Mouse (Mus musculus) hindbrain, embryonic 11.5 days (tissue): ENCODE measurements around the gene Mzt1. TPM values are rescaled to one million over a fixed set of nuclear protein-coding genes. Genes with fewer than 3 reads are reported as not detected.

Source experiments
- ATAC-seq: fragments of 200-750 bp; cut with Nextera tagmentation; 2 replicates; pipeline ENCODE4 v1.8.0; 2017; ENCODE audit warnings: mild to moderate bottlenecking, moderate TSS enrichment, moderate library complexity; ENCODE audit not compliant: low FRiP score
- DNase-seq: peaks from one replicate; pipeline ENCODE4 v3.0.0-alpha.2; 2015; ENCODE audit warnings: low spot score
- H3K27ac ChIP-seq: fragments of 300-500 bp; sonication (generic); 2 replicates; pipeline ENCODE4 v1.5.1; 2014; ENCODE audit warnings: mild to moderate bottlenecking, low read depth, low read length
- H3K27me3 ChIP-seq: fragments of 300-500 bp; sonication (generic); 2 replicates; pipeline ENCODE4 v1.6.1; 2014; ENCODE audit warnings: mild to moderate bottlenecking, low read length, moderate library complexity, mixed read lengths; ENCODE audit not compliant: control insufficient read depth, insufficient read depth
- H3K36me3 ChIP-seq: fragments of 300-500 bp; sonication (generic); 2 replicates; pipeline ENCODE4 v1.6.1; 2014; ENCODE audit warnings: mild to moderate bottlenecking, low read length, moderate library complexity, mixed read lengths; ENCODE audit not compliant: control insufficient read depth, insufficient read depth
- H3K4me1 ChIP-seq: fragments of 300-500 bp; sonication (generic); replicated peaks from 2 replicates; pipeline ENCODE4 v1.6.1; 2014; ENCODE audit warnings: low read length, mixed read lengths; ENCODE audit not compliant: control insufficient read depth, insufficient read depth
- H3K4me2 ChIP-seq: fragments of 300-500 bp; sonication (generic); replicated peaks from 2 replicates; pipeline ENCODE4 v1.6.1; 2014; ENCODE audit warnings: mild to moderate bottlenecking, low read depth, low read length
- H3K4me3 ChIP-seq: fragments of 300-500 bp; sonication (generic); 2 replicates; pipeline ENCODE4 v1.5.1; 2014; ENCODE audit warnings: low read depth, low read length
- H3K9ac ChIP-seq: fragments of 300-500 bp; sonication (generic); 2 replicates; pipeline ENCODE4 v1.6.1; 2014; ENCODE audit warnings: low read depth, low read length
- H3K9me3 ChIP-seq: fragments of 300-500 bp; sonication (generic); 2 replicates; pipeline ENCODE4 v1.6.1; 2016; ENCODE audit warnings: low read length; ENCODE audit not compliant: control insufficient read depth
- WGBS: fragments of 180-500 bp; shearing (Covaris S2); extraction: QIAGEN DNeasy Blood & Tissue Kit; methylation state at CpG from one replicate; pipeline ENCODE4 v1.1.7; 2014; 5-methylcytosine and 5-hydroxymethylcytosine counted together
- polyA plus RNA-seq: library from polyadenylated mRNA; unstranded; fragments of >200 nt; fragmentation: Nextera tagmentation; extraction: Ambion mirVana; gene quantifications from 2 replicates; pipeline ENCODE4 v1.2.1, GENCODE M21; 2014

Mzt1 gene
- 121 and 129 TPM in 2 replicates for polyA plus RNA-seq

GRCm38 (mm10) chr14:99046031-99046781, at the start of gene Mzt1, which contains the start of gene Bora:
TSS of gene Mzt1 (minus strand) at chr14:99046134.
TSS of gene Bora (plus strand) at chr14:99046222.
- peak; percentile 97 for ATAC-seq
- WGBS = under 1% methylated on average over 53 of the region's 81 CpGs
- Histone ChIP-seq H3K4me3 (peak within 1 kb of the TSS; percentile 97), H3K27ac (peak within 1 kb of the TSS; percentile 88), H3K27me3 (no peaks in the 10 kb centered on the region), H3K9ac (peak within 1 kb of the TSS; percentile 95), H3K4me2 (peak within 1 kb of the TSS; percentile 55), H3K36me3 (no peaks in the 10 kb centered on the region), H3K9me3 (no peaks in the 10 kb centered on the region), H3K4me1 (peaks cover 8% of the 10 kb centered on the region)
- peak; percentile 94 for DNase-seq

DNA sequence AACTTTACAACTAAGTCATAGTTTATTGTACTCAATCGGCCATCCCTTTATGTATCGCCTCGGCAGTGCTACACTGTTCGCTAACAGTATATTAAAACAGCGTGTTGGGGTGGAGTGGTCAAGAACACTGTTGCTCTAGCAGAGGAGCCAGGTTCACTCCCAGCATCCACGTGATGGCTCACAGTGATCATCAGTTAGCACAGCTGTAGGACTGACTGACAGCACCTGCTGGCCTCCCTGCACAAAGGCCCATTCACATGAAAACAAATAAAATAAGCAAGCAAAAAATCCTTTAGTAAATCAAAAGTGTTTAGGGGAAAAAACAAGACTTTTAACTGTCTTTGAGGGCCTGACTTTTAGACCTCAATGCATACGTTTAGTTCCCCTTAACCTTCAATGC, 43.0 kb upstream of the Mzt1 start:
- Histone ChIP-seq H3K27me3 (no peaks in the 10 kb centered on the region), H3K9me3 (no peaks in the 10 kb centered on the region), H3K27ac (no peak overlapping the region), H3K9ac (no peak overlapping the region), H3K36me3 (0 out of 2 replicates have a peak, but pooled peaks cover 3% of the 10 kb centered on the region), H3K4me3 (no peak overlapping the region), H3K4me1 (no peaks in the 10 kb centered on the region), H3K4me2 (no peak overlapping the region)
- ATAC-seq (no peak), DNase-seq (no peak)
- 97% methylated on average over 7 of the region's 7 CpGs for WGBS

- no peak for ATAC-seq
- H3K9me3 ChIP-seq = no peaks in the 10 kb centered on the region
- DNase-seq = no peak
- no peaks in the 10 kb centered on the region for H3K4me1 ChIP-seq
- H3K27ac ChIP-seq = no peak overlapping the region
- WGBS = 96% methylated on average over 4 of the region's 4 CpGs
- peaks cover 9% of the 10 kb centered on the region; the same call in 1 of the 2 replicates for H3K36me3 ChIP-seq
- H3K4me2 ChIP-seq = no peak overlapping the region
- no peak overlapping the region for H3K4me3 ChIP-seq
- no peaks in the 10 kb centered on the region for H3K27me3 ChIP-seq
- no peak overlapping the region for H3K9ac ChIP-seq
Measured at GRCm38 (mm10) chr14:99071146-99071545, 25.2 kb upstream of the Mzt1 start.

DNA sequence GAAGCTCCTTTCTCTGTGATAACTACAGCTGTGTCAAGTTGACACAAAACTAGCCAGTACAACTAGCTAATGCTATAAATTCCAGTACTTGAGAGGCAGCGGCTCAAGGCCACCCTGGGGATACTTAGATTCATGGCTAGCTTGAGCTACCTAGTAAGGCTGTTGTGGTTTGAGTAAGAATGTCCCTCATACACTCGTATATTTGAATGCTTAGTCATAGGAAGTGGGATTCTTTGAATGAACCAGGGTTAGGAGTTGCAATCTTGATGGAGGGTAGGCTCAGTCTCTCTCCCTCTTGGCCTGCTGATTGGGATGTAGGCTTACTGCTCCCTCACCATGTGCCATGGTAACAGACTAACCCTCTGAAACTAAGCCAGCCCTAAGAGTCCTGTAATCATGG, 17.2 kb upstream of the Mzt1 start:
- WGBS = 86% methylated on average over 2 of the region's 2 CpGs
- H3K36me3 ChIP-seq = peaks cover under 1% of the 10 kb centered on the region; the same call in 1 of the 2 replicates
- no peak for ATAC-seq

DNA sequence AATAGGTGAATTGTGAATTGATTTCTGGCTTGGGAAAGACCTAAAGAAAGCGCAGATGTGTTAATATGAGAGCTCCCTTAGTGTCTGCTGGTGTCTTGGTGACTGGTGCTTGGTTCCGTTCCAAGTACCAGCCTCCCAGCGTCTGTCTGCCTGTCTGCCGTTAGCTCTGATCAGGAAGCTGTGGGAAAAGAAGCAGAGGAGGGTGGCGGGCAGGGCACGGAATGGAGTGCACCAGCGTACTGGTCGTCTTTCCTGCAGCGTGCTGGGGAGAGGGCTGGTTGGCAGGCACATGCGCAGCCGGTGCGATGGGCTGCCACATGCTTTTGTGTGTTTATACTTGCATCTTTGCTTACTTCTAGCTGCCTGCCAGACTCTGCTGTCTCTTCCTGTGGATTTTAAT, 14.7 kb upstream of the Mzt1 start:
- no peaks in the 10 kb centered on the region for H3K9me3 ChIP-seq
- WGBS = 97% methylated on average over 12 of the region's 12 CpGs
- no peak overlapping the region for H3K9ac ChIP-seq

More for the DNA sequence above, 17.2 kb upstream of the Mzt1 start:
- H3K9ac ChIP-seq = no peak overlapping the region
- H3K4me3 ChIP-seq = no peak overlapping the region
- no peaks in the 10 kb centered on the region for H3K4me1 ChIP-seq
- H3K4me2 ChIP-seq = no peak overlapping the region
- no peak overlapping the region for H3K27ac ChIP-seq
- H3K27me3 ChIP-seq = no peaks in the 10 kb centered on the region
- DNase-seq = no peak
- H3K9me3 ChIP-seq = no peaks in the 10 kb centered on the region

DNA sequence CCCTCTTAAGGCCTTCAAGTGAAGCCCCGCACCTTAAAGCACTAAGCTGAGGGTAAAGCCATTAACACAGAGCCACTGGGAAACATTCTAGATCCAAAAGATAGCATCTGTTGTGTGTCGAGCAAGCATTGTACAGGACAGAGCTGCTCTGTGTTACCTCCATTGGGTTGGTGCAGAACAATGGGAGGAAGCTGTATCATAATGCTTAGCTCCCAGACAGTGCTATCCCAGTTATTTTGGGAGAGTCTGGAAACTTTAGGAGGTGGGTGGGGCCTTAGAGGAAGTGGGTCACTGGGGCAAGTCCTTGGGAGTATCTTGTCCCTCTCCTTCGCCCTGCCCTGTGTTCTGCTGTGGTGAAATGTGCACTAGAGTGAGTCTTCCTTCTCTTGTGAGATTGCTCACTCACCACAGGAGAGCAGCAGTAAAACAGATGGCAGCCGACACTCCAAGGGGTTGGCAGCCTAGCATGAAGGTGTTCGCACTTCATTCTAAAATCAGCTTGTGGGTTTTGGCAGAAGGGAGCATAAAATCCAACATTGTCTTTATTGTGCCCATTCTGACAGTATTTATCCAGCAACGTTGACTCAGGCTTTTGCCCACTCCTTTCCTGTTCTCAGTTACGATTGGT, 13.1 kb upstream of the Mzt1 start:
- Histone ChIP-seq H3K4me1 (no peaks in the 10 kb centered on the region), H3K27me3 (no peaks in the 10 kb centered on the region), H3K9ac (no peak overlapping the region), H3K4me2 (no peak overlapping the region), H3K36me3 (no peaks in the 10 kb centered on the region; the same call in 1 of the 2 replicates), H3K27ac (no peak overlapping the region), H3K4me3 (no peak overlapping the region), H3K9me3 (no peaks in the 10 kb centered on the region)
- no peak for ATAC-seq
- WGBS = 95% methylated on average over 7 of the region's 7 CpGs
- no peak for DNase-seq

More for the DNA sequence above, 14.7 kb upstream of the Mzt1 start:
- Histone ChIP-seq H3K27ac (no peak overlapping the region), H3K4me1 (no peaks in the 10 kb centered on the region), H3K4me2 (no peak overlapping the region), H3K27me3 (no peaks in the 10 kb centered on the region), H3K36me3 (no peaks in the 10 kb centered on the region; the same call in 1 of the 2 replicates), H3K4me3 (no peak overlapping the region)
- DNase-seq (no peak), ATAC-seq (no peak)

DNA sequence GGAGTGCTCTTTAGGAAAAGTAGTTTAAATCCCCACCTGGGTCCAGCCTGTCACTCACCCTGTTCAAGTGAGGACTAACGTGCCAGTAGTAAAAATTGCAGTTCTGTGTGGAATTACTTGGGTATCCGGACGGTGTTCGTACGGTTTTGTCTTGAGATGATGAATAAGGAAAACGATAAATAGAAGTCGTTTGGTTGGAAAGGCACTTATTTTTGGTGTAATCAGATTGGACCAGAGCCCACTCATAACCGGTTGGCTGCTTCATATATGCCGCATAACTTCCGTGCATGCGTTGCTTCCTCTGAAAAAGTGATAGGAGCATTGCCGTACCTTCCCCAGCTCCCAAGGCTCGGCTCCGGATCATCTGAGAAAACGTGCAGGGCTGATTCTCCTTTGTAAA, 848 bp upstream of the Mzt1 start:
- no peak for DNase-seq
- Histone ChIP-seq H3K4me1 (peaks cover 8% of the 10 kb centered on the region), H3K9ac (peak overlapping the region; percentile 56), H3K27me3 (no peaks in the 10 kb centered on the region), H3K27ac (0 out of 2 replicates have a peak overlapping the region, but pooled peaks have one; percentile 17), H3K4me2 (peak overlapping the region; percentile 55), H3K9me3 (no peaks in the 10 kb centered on the region), H3K4me3 (peak overlapping the region; percentile 97), H3K36me3 (no peaks in the 10 kb centered on the region)
- WGBS = 1% methylated on average over 15 of the region's 15 CpGs
- ATAC-seq = peak; percentile 23

- peak overlapping the region; percentile 95 for H3K9ac ChIP-seq
- WGBS = under 1% methylated on average over 42 of the region's 70 CpGs
- H3K4me2 ChIP-seq = peak overlapping the region; percentile 55
- peak; percentile 29; the same call in 1 of the 2 replicates for ATAC-seq
- peaks cover 8% of the 10 kb centered on the region for H3K4me1 ChIP-seq
- H3K36me3 ChIP-seq = no peaks in the 10 kb centered on the region
- no peaks in the 10 kb centered on the region for H3K27me3 ChIP-seq
- peak; percentile 51 for DNase-seq
- peak overlapping the region; percentile 88 for H3K27ac ChIP-seq
- H3K4me3 ChIP-seq = peak overlapping the region; percentile 97
- H3K9me3 ChIP-seq = no peaks in the 10 kb centered on the region
Measured at GRCm38 (mm10) chr14:99045378-99046030, 430 bp downstream of the Mzt1 start.
